Mouse (Mus musculus) midbrain, embryonic 16.5 days (tissue): ENCODE measurements around the gene Dcst1. TPM values are rescaled to one million over a fixed set of nuclear protein-coding genes. Genes with fewer than 3 reads are reported as not detected.

Source experiments
- ATAC-seq: fragments of 200-750 bp; cut with Nextera tagmentation; 2 replicates; pipeline ENCODE4 v1.8.0; 2017; ENCODE audit warnings: moderate TSS enrichment
- H3K27ac ChIP-seq: fragments of 300-500 bp; sonication (generic); 2 replicates; pipeline ENCODE4 v1.5.1; 2014; ENCODE audit warnings: mild to moderate bottlenecking, low read length, mixed read lengths
- H3K27me3 ChIP-seq: fragments of 300-500 bp; sonication (generic); 2 replicates; pipeline ENCODE4 v1.6.1; 2014; ENCODE audit warnings: low read depth, low read length, mixed read lengths; ENCODE audit not compliant: control insufficient read depth, insufficient read depth
- H3K36me3 ChIP-seq: fragments of 300-500 bp; sonication (generic); 2 replicates; pipeline ENCODE4 v1.6.1; 2014; ENCODE audit warnings: mild to moderate bottlenecking, low read length, moderate library complexity, mixed read lengths; ENCODE audit not compliant: control insufficient read depth, insufficient read depth
- H3K4me1 ChIP-seq: fragments of 300-500 bp; sonication (generic); 2 replicates; pipeline ENCODE4 v1.6.1; 2014; ENCODE audit warnings: mild to moderate bottlenecking, low read length, mixed read lengths; ENCODE audit not compliant: control insufficient read depth, insufficient read depth
- H3K4me2 ChIP-seq: fragments of 300-500 bp; sonication (generic); 2 replicates; pipeline ENCODE4 v1.6.1; 2014; ENCODE audit warnings: mild to moderate bottlenecking, low read length, mixed read lengths
- H3K4me3 ChIP-seq: fragments of 300-500 bp; sonication (generic); 2 replicates; pipeline ENCODE4 v1.5.1; 2014; ENCODE audit warnings: low read depth, mild to moderate bottlenecking, low read length, moderate library complexity, mixed read lengths
- H3K9ac ChIP-seq: fragments of 300-500 bp; sonication (generic); 2 replicates; pipeline ENCODE4 v1.6.1; 2014; ENCODE audit warnings: low read depth, low read length, mixed read lengths
- H3K9me3 ChIP-seq: fragments of 300-500 bp; sonication (generic); replicated peaks from 2 replicates; pipeline ENCODE4 v1.6.1; 2014; ENCODE audit warnings: mild to moderate bottlenecking, low read length, mixed read lengths; ENCODE audit not compliant: control insufficient read depth, poor library complexity, severe bottlenecking
- WGBS: fragments of 180-500 bp; shearing (Covaris S2); extraction: QIAGEN DNeasy Blood & Tissue Kit; methylation state at CpG from one replicate; pipeline ENCODE4 v1.1.7; 2014; 5-methylcytosine and 5-hydroxymethylcytosine counted together
- polyA plus RNA-seq: library from polyadenylated mRNA; unstranded; fragments of >200 nt; fragmentation: Nextera tagmentation; extraction: Ambion mirVana; gene quantifications from 2 replicates; pipeline ENCODE4 v1.2.1, GENCODE M21; 2015

The Dcst1 gene
- polyA plus RNA-seq, 1 experiment from 2014 or later, result 0.98 TPM

DNA sequence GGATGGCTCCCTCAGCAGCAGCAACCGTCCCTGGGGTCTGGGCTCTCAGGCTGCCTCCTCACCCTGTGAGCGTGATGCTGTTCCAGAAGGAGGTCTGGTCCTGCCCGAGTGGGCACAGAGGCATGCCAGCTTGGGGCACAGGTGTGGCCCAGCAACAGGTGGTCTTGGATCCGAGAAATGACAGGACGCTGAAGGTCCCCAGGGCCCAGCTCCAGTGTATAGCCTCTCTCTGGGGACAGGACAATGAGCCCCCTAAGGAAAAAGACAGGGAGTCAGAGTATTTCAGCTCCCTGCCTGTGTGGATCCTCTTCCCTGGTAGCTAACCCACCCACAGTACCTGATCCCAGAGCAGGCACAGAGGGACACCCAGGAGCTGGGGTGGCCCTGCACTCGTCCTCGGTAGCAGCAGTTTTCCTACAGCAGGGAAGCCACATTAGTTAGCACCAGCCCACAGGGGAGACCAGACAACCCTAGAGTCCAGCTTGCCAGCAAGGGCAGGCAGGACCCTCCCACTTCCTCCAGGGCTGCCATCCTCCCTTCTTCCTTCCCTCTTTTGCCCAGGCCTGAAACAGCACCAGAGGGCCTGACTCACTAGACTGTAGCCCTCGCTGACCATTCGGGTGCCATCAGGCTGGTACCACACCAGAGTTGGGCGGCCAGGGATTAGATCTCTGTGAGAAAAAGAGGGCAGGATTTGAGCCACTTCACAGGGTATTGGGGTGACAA, 18.1 kb downstream of the Dcst1 start:
- H3K27ac ChIP-seq, result no peak overlapping the region
- no peak for ATAC-seq
- no peak overlapping the region for H3K4me3 ChIP-seq
- no peak overlapping the region for H3K9ac ChIP-seq
- 85% methylated on average over 10 of the region's 10 CpGs for WGBS
- H3K9me3 ChIP-seq, result no peaks in the 10 kb centered on the region
- H3K4me2 ChIP-seq, result no peak overlapping the region
- peaks cover 3% of the 10 kb centered on the region; the same call in 1 of the 2 replicates for H3K27me3 ChIP-seq
- H3K4me1 ChIP-seq, result peaks cover 14% of the 10 kb centered on the region; the same call in 1 of the 2 replicates
- H3K36me3 ChIP-seq, result no peaks in the 10 kb centered on the region

DNA sequence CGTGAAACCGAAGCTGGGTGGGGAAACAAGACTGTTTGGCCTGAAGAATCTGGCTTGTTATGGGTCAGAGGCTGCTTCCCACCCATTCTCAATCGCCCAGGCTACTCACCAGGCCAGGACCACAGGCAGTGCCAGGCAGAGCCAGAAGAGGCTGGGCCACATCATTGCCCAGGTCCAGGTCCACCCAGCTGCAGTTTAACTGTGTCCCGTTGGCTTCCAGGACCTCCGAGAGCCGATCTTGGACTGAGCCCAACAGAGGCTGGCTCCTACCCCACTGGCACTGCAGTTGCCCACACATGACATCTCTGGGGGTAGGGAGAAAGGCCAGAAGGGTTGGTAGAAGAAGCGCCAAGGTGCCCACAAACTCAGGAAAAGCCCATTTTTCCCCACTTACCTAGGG, 21.8 kb downstream of the Dcst1 start:
- Histone ChIP-seq H3K4me3 (no peak overlapping the region), H3K4me1 (peaks cover 18% of the 10 kb centered on the region), H3K9me3 (no peaks in the 10 kb centered on the region), H3K9ac (no peak overlapping the region), H3K4me2 (no peak overlapping the region), H3K27me3 (no peaks in the 10 kb centered on the region), H3K36me3 (no peaks in the 10 kb centered on the region), H3K27ac (no peak overlapping the region)
- ATAC-seq, result no peak
- 83% methylated on average over 7 of the region's 7 CpGs for WGBS

DNA sequence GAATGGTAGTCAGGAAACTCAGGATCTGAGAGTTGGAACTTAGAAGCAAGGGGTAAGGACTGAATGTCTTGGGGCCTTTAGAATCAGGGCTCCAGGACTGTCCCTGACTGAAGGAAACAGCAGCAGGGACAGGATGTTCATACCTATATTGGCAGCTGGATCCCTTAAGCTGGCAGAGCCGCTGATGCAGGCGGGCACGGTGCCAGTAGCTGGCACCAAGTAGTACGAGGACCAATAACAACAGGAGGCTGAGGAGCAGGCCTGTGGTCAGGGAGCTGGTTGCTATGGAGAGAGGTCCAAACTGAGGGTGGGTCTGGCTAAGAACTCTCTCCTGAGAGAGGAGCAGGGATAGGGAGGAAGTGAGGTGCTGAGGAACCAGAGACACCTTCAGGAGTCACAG, 23.3 kb downstream of the Dcst1 start:
- peaks cover 29% of the 10 kb centered on the region for H3K4me1 ChIP-seq
- H3K4me3 ChIP-seq, result no peak overlapping the region
- 78% methylated on average over 4 of the region's 4 CpGs for WGBS
- no peak for ATAC-seq
- no peak overlapping the region for H3K4me2 ChIP-seq
- no peaks in the 10 kb centered on the region for H3K36me3 ChIP-seq
- H3K9ac ChIP-seq, result no peak overlapping the region
- no peaks in the 10 kb centered on the region for H3K9me3 ChIP-seq
- no peak overlapping the region for H3K27ac ChIP-seq
- H3K27me3 ChIP-seq, result no peaks in the 10 kb centered on the region

DNA sequence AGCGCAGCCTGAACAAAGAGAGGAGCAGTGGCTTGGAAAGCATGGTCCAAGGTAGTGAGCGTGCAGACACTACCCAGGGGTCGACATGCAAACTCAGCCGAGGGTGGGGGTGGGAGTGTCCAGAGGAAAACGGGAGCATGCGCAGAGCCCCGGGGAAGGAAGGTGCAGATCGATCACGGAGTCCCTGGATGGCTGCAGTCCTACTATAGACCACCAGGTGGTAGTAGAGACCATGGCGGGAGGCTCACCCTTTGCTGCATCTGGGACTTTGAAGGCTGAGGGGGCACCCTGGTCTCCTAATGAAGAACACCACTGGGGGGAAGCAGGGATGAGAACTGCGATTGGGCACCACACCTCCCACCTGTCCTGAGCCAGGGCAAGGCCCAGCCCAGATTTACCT, 24.6 kb downstream of the Dcst1 start:
- Histone ChIP-seq H3K4me3 (peak overlapping the region; percentile 29), H3K27me3 (no peaks in the 10 kb centered on the region), H3K9me3 (no peaks in the 10 kb centered on the region), H3K4me1 (peaks cover 34% of the 10 kb centered on the region), H3K27ac (no peak overlapping the region), H3K36me3 (no peaks in the 10 kb centered on the region), H3K4me2 (peak overlapping the region; percentile 63), H3K9ac (peak overlapping the region; percentile 40)
- ATAC-seq, result peak; percentile 37
- 3% methylated on average over 11 of the region's 11 CpGs for WGBS

DNA sequence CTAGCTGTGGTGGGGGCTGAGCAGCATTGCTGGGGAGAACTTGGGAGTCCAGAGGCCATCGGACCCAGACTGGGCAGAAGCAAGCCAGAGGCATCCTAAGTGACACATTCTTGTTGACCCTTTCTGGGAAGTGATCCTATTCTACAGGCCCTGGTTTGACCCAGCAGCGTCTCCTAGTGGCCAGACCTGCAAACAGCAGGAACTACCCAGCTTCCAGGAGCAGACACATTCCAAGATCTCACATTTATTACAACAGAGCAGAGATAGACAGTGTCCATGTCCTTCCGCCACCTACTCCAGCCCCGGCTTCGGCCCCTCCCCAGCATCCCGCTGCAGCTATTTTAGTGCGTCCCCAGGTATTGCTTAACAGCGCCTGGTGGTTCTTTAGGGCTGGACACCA, 25.6 kb downstream of the Dcst1 start:
- Histone ChIP-seq H3K4me2 (no peak overlapping the region), H3K27me3 (no peaks in the 10 kb centered on the region), H3K4me1 (peaks cover 34% of the 10 kb centered on the region), H3K27ac (no peak overlapping the region), H3K4me3 (no peak overlapping the region), H3K9ac (no peak overlapping the region), H3K9me3 (no peaks in the 10 kb centered on the region), H3K36me3 (no peaks in the 10 kb centered on the region)
- no peak for ATAC-seq
- WGBS, result 26% methylated on average over 8 of the region's 8 CpGs

DNA sequence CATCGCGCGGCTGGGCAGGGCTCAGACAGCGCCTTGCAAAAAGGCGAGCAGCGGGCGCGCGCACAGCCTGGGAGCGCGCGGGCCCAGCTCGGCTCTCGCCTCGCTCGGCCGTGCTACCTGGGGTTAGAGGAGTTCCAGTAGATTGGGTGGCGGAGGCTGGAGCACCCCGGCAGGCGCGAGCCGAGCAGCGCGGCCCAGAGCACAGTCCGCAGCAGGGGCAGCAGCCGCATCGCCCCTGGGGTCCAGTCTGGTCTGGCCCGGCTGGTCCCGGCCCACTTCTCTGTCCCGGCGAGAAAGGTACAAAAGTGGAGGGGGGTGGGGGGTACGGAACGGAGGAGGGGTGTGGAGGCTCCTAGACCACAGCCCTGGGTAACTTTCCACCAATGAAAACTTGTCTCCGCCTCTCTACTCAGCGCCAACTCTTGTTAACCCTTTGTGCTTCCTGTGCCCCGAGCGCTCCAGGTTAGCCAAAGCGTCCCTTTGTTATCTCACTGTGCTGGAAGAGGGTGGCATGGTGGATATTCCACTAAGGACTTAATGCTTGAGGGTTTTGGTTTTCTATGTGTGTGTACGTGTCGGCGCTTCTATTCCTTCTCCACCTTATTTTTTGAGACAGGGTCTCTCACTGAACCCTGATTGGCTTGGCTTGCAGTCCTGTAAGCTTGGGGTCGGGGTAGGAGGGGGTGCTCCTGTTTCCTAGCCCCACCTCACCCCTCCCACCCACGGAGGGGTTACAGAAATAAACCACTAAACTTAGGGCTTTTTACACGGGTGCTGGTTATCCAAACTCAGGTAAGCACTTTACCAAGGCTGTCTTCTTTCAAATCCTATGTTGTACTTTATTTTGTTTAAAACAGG, 27.1 kb downstream of the Dcst1 start, which contains the start of gene Efna4:
Gene Efna4 (minus strand): TSS at position 308 of the 858 bp plus-strand sequence.
- Histone ChIP-seq H3K9ac (peak within 1 kb of the TSS; percentile 80), H3K36me3 (no peaks in the 10 kb centered on the region), H3K4me3 (peak within 1 kb of the TSS; percentile 75), H3K9me3 (no peaks in the 10 kb centered on the region), H3K4me2 (peak within 1 kb of the TSS; percentile 97), H3K27me3 (no peaks in the 10 kb centered on the region), H3K4me1 (peaks cover 35% of the 10 kb centered on the region), H3K27ac (peak within 1 kb of the TSS; percentile 59)
- peak; percentile 63 for ATAC-seq
- 1% methylated on average over 39 of the region's 44 CpGs for WGBS

DNA sequence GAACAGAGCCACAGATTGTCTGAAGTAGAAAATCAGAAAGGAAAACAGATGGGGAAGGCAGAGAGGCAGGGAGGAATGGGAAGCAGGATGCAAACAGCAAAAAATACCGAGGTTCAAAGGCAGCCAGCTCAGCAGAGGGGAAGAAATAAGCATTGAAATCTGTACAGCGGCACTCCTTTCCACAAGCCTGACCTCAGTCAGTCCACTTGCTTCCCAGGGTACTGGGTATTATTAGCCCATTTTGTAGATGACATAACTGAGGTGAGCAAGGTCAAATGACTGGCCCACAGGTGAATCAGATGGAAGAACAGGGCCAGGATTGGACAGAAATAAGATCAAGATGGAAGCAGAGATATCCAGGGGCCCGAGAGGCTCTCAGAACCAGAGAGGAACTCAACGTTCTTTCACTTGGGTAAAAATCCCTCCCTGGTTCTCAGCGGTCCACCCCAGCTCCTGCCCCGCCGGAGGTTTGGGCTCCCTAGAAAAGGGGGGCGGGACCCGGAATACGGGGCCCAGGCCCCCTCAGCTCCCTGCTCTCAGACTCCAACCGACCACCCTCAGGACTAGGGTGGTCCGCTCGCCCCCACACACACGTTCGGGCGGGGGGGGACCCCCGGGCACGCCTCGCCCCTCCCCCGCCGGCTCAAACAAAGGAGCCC, 27.9 kb downstream of the Dcst1 start:
- Histone ChIP-seq H3K9me3 (no peaks in the 10 kb centered on the region), H3K9ac (peak overlapping the region; percentile 80), H3K4me1 (peaks cover 41% of the 10 kb centered on the region), H3K36me3 (no peaks in the 10 kb centered on the region), H3K4me3 (peak overlapping the region; percentile 75), H3K4me2 (peak overlapping the region; percentile 97), H3K27me3 (no peaks in the 10 kb centered on the region), H3K27ac (peak overlapping the region; percentile 59)
- WGBS, result under 1% methylated on average over 17 of the region's 21 CpGs
- ATAC-seq, result peak; percentile 14; the same call in 1 of the 2 replicates

DNA sequence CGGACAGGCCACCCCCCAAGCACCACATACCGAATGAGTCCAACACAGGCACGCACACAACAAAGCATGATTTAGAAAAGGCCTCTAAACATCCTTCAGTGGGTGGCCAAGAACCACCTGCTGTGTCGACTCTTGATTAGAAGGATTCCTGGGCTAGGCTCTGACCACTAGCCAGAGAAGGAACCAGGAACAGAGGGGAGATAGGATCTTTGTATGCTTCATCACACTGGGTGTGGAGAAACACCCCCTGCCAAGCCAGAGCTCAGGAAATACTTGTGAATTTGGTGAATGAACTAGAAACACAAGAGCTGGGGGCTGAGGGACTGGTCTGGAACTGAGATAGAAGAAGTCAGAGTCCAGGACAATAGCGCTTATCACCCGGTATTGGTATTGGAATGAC, 28.5 kb downstream of the Dcst1 start:
- H3K36me3 ChIP-seq, result no peaks in the 10 kb centered on the region
- H3K27ac ChIP-seq, result no peak overlapping the region
- peak overlapping the region; percentile 12; the same call in 1 of the 2 replicates for H3K9ac ChIP-seq
- no peaks in the 10 kb centered on the region for H3K9me3 ChIP-seq
- ATAC-seq, result no peak
- peaks cover 44% of the 10 kb centered on the region for H3K4me1 ChIP-seq
- H3K4me2 ChIP-seq, result peak overlapping the region; percentile 97
- H3K4me3 ChIP-seq, result peak overlapping the region; percentile 75; the same call in 1 of the 2 replicates
- 13% methylated on average over 6 of the region's 6 CpGs for WGBS
- H3K27me3 ChIP-seq, result no peaks in the 10 kb centered on the region
